In the genomic region with DNA sequence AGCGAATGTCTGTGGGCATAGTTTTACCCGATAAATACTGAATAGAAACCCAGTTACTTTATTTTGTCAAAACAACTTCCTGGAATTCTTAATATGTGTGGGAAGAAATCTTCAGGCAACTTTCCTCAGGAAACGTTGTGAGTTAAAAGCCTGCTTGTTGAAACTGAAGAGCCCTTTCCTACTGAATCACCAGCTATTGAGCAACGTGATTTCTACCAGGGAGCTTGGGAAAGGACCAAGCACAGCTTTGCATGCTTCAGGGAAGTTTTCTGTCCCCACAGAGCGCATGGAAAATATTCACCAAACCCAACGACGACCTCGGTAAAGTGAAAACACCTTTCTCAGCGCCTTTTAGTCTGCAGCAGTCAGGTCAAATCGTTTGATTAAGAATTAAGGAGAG, we compare ENCODE assay signal across 29 mouse cellular contexts. TPM values are rescaled to one million over a fixed set of nuclear protein-coding genes. Genes with fewer than 3 reads are reported as not detected.
A peak's percentile ranks its signal among the peaks of the same experiment; 100 is the strongest.
DNase-seq lines count a peak whose midpoint lies in the region; ATAC-seq and TF ChIP-seq lines count a peak whose summit lies in the region.
"Had no signal": no experiment of that assay in that cellular context is flagged by ENCODE, and none has a peak within 500 bp of the region (broad histone marks: within the 10 kb centered on the region; RNA-seq: fewer than 3 reads in every experiment).

No protein-coding gene starts in this region.

- H3K36me3 ChIP-seq in embryonic facial prominence, embryonic 15.5 days: no peaks in the 10 kb centered on the region
- no peaks in the 10 kb centered on the region for H3K36me3 ChIP-seq in embryonic facial prominence, embryonic 10.5 days (replicated peaks)
- H3K36me3 ChIP-seq in lung, postnatal 0 days (ENCODE audit: insufficient read depth, low read length): no peaks in the 10 kb centered on the region
- H3K36me3 ChIP-seq: embryonic facial prominence, embryonic 12.5 days; forebrain, embryonic 15.5 days had no signal

- intact Hi-C loops in left cerebral cortex, postnatal 14 days (cut with DNase I): no loop called here

- H3K4me3 ChIP-seq in embryonic facial prominence, embryonic 15.5 days (replicated peaks): no peak overlapping the region
- H3K4me3 ChIP-seq in embryonic facial prominence, embryonic 10.5 days: no peak overlapping the region
- H3K4me3 ChIP-seq in lung, postnatal 0 days (ENCODE audit: low read depth, low read length): no peak overlapping the region
- H3K4me3 ChIP-seq: embryonic facial prominence, embryonic 12.5 days; erythroblast, embryonic 14.5 days; forebrain, embryonic 13.5 days; forebrain, embryonic 15.5 days had no signal

- no peak for DNase-seq in embryonic facial prominence, embryonic 10.5 days (ENCODE audit: low spot score)
- DNase-seq in lung, postnatal 0 days (ENCODE audit: low spot score): peak; percentile 75
- no peak for DNase-seq in lung, postnatal 14 days
- DNase-seq in fibroblast of lung, adult 2 months (ENCODE audit: low read depth): peak; percentile 70
- peak; percentile 60 for DNase-seq in lung, postnatal 36 days
- DNase-seq in left cerebral cortex, postnatal 14 days (ENCODE audit: low spot score in 2 of 2): no peak
- DNase-seq: adrenal gland, adult 2 months; adrenal gland, postnatal 10 days; adrenal gland, postnatal 25 days; cerebellum, adult 11 months; cerebellum, adult 18-20 months; cerebellum, adult 8-10 months; cerebellum, adult 9-11 months; cerebellum, postnatal 14 days; cerebellum, postnatal 36 days; embryo, embryonic 11 days; forebrain, postnatal 0 days had no signal

- 68% methylated on average over 10 of the region's 10 CpGs for WGBS in embryonic facial prominence, embryonic 15.5 days
- WGBS in embryonic facial prominence, embryonic 10.5 days: 77% methylated on average over 10 of the region's 10 CpGs
- WGBS in lung, postnatal 0 days: 48% methylated on average over 10 of the region's 10 CpGs

- TF ChIP-seq CTCF in lung, postnatal 0 days (IDR thresholded peaks at IDR 0.05): no peak

- TF ChIP-seq EP300 in lung, postnatal 0 days (IDR thresholded peaks at IDR 0.05): peak; percentile 36; the same call in 1 of the 2 replicates

- no peaks in the 10 kb centered on the region; the same call in 1 of the 2 replicates for H3K27me3 ChIP-seq in embryonic facial prominence, embryonic 15.5 days
- no peaks in the 10 kb centered on the region for H3K27me3 ChIP-seq in embryonic facial prominence, embryonic 10.5 days (replicated peaks; ENCODE audit: low read depth, poor library complexity, severe bottlenecking)
- no peaks in the 10 kb centered on the region for H3K27me3 ChIP-seq in lung, postnatal 0 days (replicated peaks; ENCODE audit: insufficient read depth, low read length)
- H3K27me3 ChIP-seq: embryonic facial prominence, embryonic 12.5 days; forebrain, embryonic 13.5 days; forebrain, embryonic 15.5 days had no signal

- H3K9me3 ChIP-seq in embryonic facial prominence, embryonic 15.5 days (replicated peaks): no peaks in the 10 kb centered on the region
- no peaks in the 10 kb centered on the region for H3K9me3 ChIP-seq in embryonic facial prominence, embryonic 10.5 days
- no peaks in the 10 kb centered on the region for H3K9me3 ChIP-seq in lung, postnatal 0 days (ENCODE audit: low read length)
- H3K9me3 ChIP-seq: embryonic facial prominence, embryonic 12.5 days; forebrain, embryonic 13.5 days; forebrain, embryonic 15.5 days had no signal

- H3K4me2 ChIP-seq in embryonic facial prominence, embryonic 15.5 days (replicated peaks): no peak overlapping the region
- no peak overlapping the region for H3K4me2 ChIP-seq in lung, postnatal 0 days (replicated peaks; ENCODE audit: low read depth, low read length)
- H3K4me2 ChIP-seq: embryonic facial prominence, embryonic 12.5 days; forebrain, embryonic 13.5 days; forebrain, embryonic 15.5 days had no signal

- H3K27ac ChIP-seq in embryonic facial prominence, embryonic 15.5 days (replicated peaks): 0 out of 2 replicates have a peak overlapping the region, but pooled peaks have one; percentile 17
- no peak overlapping the region for H3K27ac ChIP-seq in embryonic facial prominence, embryonic 10.5 days (replicated peaks)
- H3K27ac ChIP-seq in lung, postnatal 0 days (ENCODE audit: low read length): no peak overlapping the region
- H3K27ac ChIP-seq: embryonic facial prominence, embryonic 12.5 days; forebrain, embryonic 13.5 days; forebrain, embryonic 15.5 days had no signal

- no peak for ATAC-seq in embryonic facial prominence, embryonic 15.5 days (ENCODE audit: insufficient number of reproducible peaks, low FRiP score, low TSS enrichment, low read depth)
- ATAC-seq in lung, postnatal 0 days: peak; percentile 38; the same call in 1 of the 2 replicates
- ATAC-seq: forebrain, embryonic 13.5 days; forebrain, embryonic 15.5 days; forebrain, postnatal 0 days had no signal

- no peak overlapping the region for H3K9ac ChIP-seq in embryonic facial prominence, embryonic 15.5 days
- no peak overlapping the region for H3K9ac ChIP-seq in lung, postnatal 0 days (replicated peaks; ENCODE audit: low read depth)
- H3K9ac ChIP-seq: embryonic facial prominence, embryonic 12.5 days; forebrain, embryonic 13.5 days; forebrain, embryonic 15.5 days; forebrain, postnatal 0 days had no signal

- no peaks in the 10 kb centered on the region for H3K4me1 ChIP-seq in embryonic facial prominence, embryonic 15.5 days
- no peaks in the 10 kb centered on the region for H3K4me1 ChIP-seq in embryonic facial prominence, embryonic 10.5 days
- no peaks in the 10 kb centered on the region for H3K4me1 ChIP-seq in lung, postnatal 0 days (ENCODE audit: insufficient read depth, low read depth, low read length)
- H3K4me1 ChIP-seq: embryonic facial prominence, embryonic 12.5 days; forebrain, embryonic 13.5 days; forebrain, embryonic 15.5 days had no signal

RNA-seq across cellular contexts. Expression of gene Krt12, which starts 15.9 kb away (rescaled TPM):
- polyA plus RNA-seq in embryonic facial prominence, embryonic 15.5 days (2015; fragmentation: Nextera tagmentation; extraction: Ambion mirVana): 0.24 and 0.88 TPM in 2 replicates
- polyA plus RNA-seq in embryonic facial prominence, embryonic 10.5 days (2016; fragmentation: Nextera tagmentation; extraction: Ambion mirVana): not detected in 2 replicates
- not detected in 2 replicates for polyA plus RNA-seq in lung, postnatal 0 days (2015; fragmentation: Nextera tagmentation; extraction: Ambion mirVana)
- 1 to 10 TPM; 8.5 to 9.7 TPM for total RNA-seq in left cerebral cortex, postnatal 14 days (2021)
- total RNA-seq: adrenal gland, adult 2 months; adrenal gland, postnatal 10 days; adrenal gland, postnatal 25 days; adrenal gland, postnatal 4 days; common myeloid progenitor, adult 5-6 weeks; MEL had no signal
- polyA plus RNA-seq: adrenal gland, adult 2 months; C2C12; embryonic facial prominence, embryonic 12.5 days; embryonic facial prominence, embryonic 14.5 days; erythroblast, embryonic 14.5 days; forebrain, embryonic 13.5 days had no signal

RNA-seq across cellular contexts. Expression of gene Krt10, which starts 17.0 kb away (rescaled TPM):
- 506 and 568 TPM in 2 replicates for polyA plus RNA-seq in embryonic facial prominence, embryonic 15.5 days (2015; fragmentation: Nextera tagmentation; extraction: Ambion mirVana)
- polyA plus RNA-seq in embryonic facial prominence, embryonic 10.5 days (2016; fragmentation: Nextera tagmentation; extraction: Ambion mirVana): 18.6 and 25.3 TPM in 2 replicates
- polyA plus RNA-seq in lung, postnatal 0 days (2015; fragmentation: Nextera tagmentation; extraction: Ambion mirVana): 18.4 and 19.6 TPM in 2 replicates
- 10 to 100 TPM; 12.2 to 13.8 TPM for total RNA-seq in left cerebral cortex, postnatal 14 days (2021)
- total RNA-seq: MEL had no signal

RNA-seq across cellular contexts. Expression of gene Krt28, which starts 31.5 kb away (rescaled TPM):
- 19.5 and 36.8 TPM in 2 replicates for polyA plus RNA-seq in embryonic facial prominence, embryonic 15.5 days (2015; fragmentation: Nextera tagmentation; extraction: Ambion mirVana)
- 0.26 and 0.39 TPM in 2 replicates for polyA plus RNA-seq in embryonic facial prominence, embryonic 10.5 days (2016; fragmentation: Nextera tagmentation; extraction: Ambion mirVana)
- polyA plus RNA-seq in lung, postnatal 0 days (2015; fragmentation: Nextera tagmentation; extraction: Ambion mirVana): 0.17 and 0.19 TPM in 2 replicates
- under 1 TPM; 0.22 to 0.34 TPM for total RNA-seq in left cerebral cortex, postnatal 14 days (2021)
- total RNA-seq: adrenal gland, adult 2 months; adrenal gland, postnatal 25 days; common myeloid progenitor, adult 5-6 weeks; MEL had no signal
- polyA plus RNA-seq: adrenal gland, adult 2 months; erythroblast, embryonic 14.5 days had no signal

RNA-seq across cellular contexts. Expression of gene Krt20, which starts 31.8 kb away (rescaled TPM):
- 0.55 and 0.58 TPM in 2 replicates for polyA plus RNA-seq in embryonic facial prominence, embryonic 15.5 days (2015; fragmentation: Nextera tagmentation; extraction: Ambion mirVana)
- polyA plus RNA-seq in embryonic facial prominence, embryonic 10.5 days (2016; fragmentation: Nextera tagmentation; extraction: Ambion mirVana): 0.97 and 1.00 TPM in 2 replicates
- 0.27 and 0.31 TPM in 2 replicates for polyA plus RNA-seq in lung, postnatal 0 days (2015; fragmentation: Nextera tagmentation; extraction: Ambion mirVana)
- not detected for total RNA-seq in left cerebral cortex, postnatal 14 days (2021)
- total RNA-seq: common myeloid progenitor, adult 5-6 weeks; forebrain, postnatal 0 days; MEL had no signal
- polyA plus RNA-seq: adrenal gland, adult 2 months; brain, embryonic 14.5 days; C2C12; erythroblast, embryonic 14.5 days; forebrain, embryonic 13.5 days; forebrain, embryonic 15.5 days had no signal

RNA-seq across cellular contexts. Expression of gene Krt27, which starts 55.3 kb away (rescaled TPM):
- polyA plus RNA-seq in embryonic facial prominence, embryonic 15.5 days (2015; fragmentation: Nextera tagmentation; extraction: Ambion mirVana): 44.9 and 72.2 TPM in 2 replicates
- polyA plus RNA-seq in embryonic facial prominence, embryonic 10.5 days (2016; fragmentation: Nextera tagmentation; extraction: Ambion mirVana): 0.15 TPM in 1 of 2 replicates, not detected in the other
- polyA plus RNA-seq in lung, postnatal 0 days (2015; fragmentation: Nextera tagmentation; extraction: Ambion mirVana): not detected in 2 replicates
- not detected for total RNA-seq in left cerebral cortex, postnatal 14 days (2021)
- total RNA-seq: adrenal gland, adult 2 months; adrenal gland, postnatal 10 days; adrenal gland, postnatal 25 days; adrenal gland, postnatal 4 days; common myeloid progenitor, adult 5-6 weeks; forebrain, postnatal 0 days; MEL had no signal
- polyA plus RNA-seq: adrenal gland, adult 2 months; C2C12; embryonic facial prominence, embryonic 12.5 days; erythroblast, embryonic 14.5 days; forebrain, embryonic 11.5 days; forebrain, embryonic 13.5 days; forebrain, embryonic 15.5 days had no signal

Comparison
In these comparisons a context has a peak if more than half of its experiments do, and no peak if none do; other contexts are left out.
1. DNase-seq: peak in lung, postnatal 0 days (single experiment), fibroblast of lung, adult 2 months (single experiment) and lung, postnatal 36 days (single experiment); none in embryonic facial prominence, embryonic 10.5 days (single experiment), lung, postnatal 14 days (single experiment) and left cerebral cortex, postnatal 14 days (0 of 2).
2. RNA of gene Krt10, which starts 17.0 kb away (polyA plus RNA-seq): 506 to 568 TPM in embryonic facial prominence, embryonic 15.5 days; 18.6 to 25.3 TPM in embryonic facial prominence, embryonic 10.5 days and 18.4 to 19.6 TPM in lung, postnatal 0 days; every median in the first group is over 10 times any median in the second.
3. RNA of gene Krt28, which starts 31.5 kb away (polyA plus RNA-seq): 19.5 to 36.8 TPM in embryonic facial prominence, embryonic 15.5 days; 0.26 to 0.39 TPM in embryonic facial prominence, embryonic 10.5 days and 0.17 to 0.19 TPM in lung, postnatal 0 days; every median in the first group is over 10 times any median in the second.